Mouse (Mus musculus): Measurements from ENCODE around the gene Fbxw21. TPM values are rescaled to one million over a fixed set of nuclear protein-coding genes. Genes with fewer than 3 reads are reported as not detected.

Fbxw21 gene
- polyA plus RNA-seq, 1 experiment: not detected

- H3K27ac ChIP-seq (replicated peaks; ENCODE audit: low read depth, low read length): no peak overlapping the region
- no peak overlapping the region for H3K4me3 ChIP-seq (ENCODE audit: insufficient read depth, low read depth, low read length)
- no peaks in the 10 kb centered on the region; the same call in 1 of the 2 replicates for H3K4me1 ChIP-seq (ENCODE audit: control insufficient read depth, insufficient read depth, insufficient read length, low read length)
Observed at GRCm38 (mm10) chr9:109090446-109090845, 71.4 kb downstream of the Fbxw21 start.

Other genes starting within 250 kb of the Fbxw21 start
- gene Tmem89, start 247.4 kb downstream of the Fbxw21 start, polyA plus RNA-seq (2012; ENCODE audit: insufficient read depth, insufficient read length, missing spikeins): not detected in 2 replicates
- gene Uqcrc1, start 225.4 kb downstream of the Fbxw21 start, polyA plus RNA-seq (2012; ENCODE audit: insufficient read depth, insufficient read length, missing spikeins): 1,481 and 1,573 TPM in 2 replicates
- gene Col7a1, start 208.5 kb downstream of the Fbxw21 start, polyA plus RNA-seq (2012; ENCODE audit: insufficient read depth, insufficient read length, missing spikeins): 0.21 and 1.1 TPM in 2 replicates
- not detected in 2 replicates for gene Ucn2, start 176.0 kb downstream of the Fbxw21 start, polyA plus RNA-seq (2012; ENCODE audit: insufficient read depth, insufficient read length, missing spikeins)
- gene Pfkfb4, start 170.3 kb downstream of the Fbxw21 start, polyA plus RNA-seq (2012; ENCODE audit: insufficient read depth, insufficient read length, missing spikeins): 3.4 and 3.8 TPM in 2 replicates
- 30.4 and 48.6 TPM in 2 replicates for gene Shisa5, start 123.5 kb downstream of the Fbxw21 start, polyA plus RNA-seq (2012; ENCODE audit: insufficient read depth, insufficient read length, missing spikeins)
- gene Trex1, start 102.3 kb downstream of the Fbxw21 start, polyA plus RNA-seq (2012; ENCODE audit: insufficient read depth, insufficient read length, missing spikeins): 6.6 and 16.6 TPM in 2 replicates
- 3.6 and 4.8 TPM in 2 replicates for gene Atrip, start 87.9 kb downstream of the Fbxw21 start, polyA plus RNA-seq (2012; ENCODE audit: insufficient read depth, insufficient read length, missing spikeins)
- 10.8 and 14.4 TPM in 2 replicates for gene Ccdc51, start 79.5 kb downstream of the Fbxw21 start, polyA plus RNA-seq (2012; ENCODE audit: insufficient read depth, insufficient read length, missing spikeins)
- gene Tma7, start 79.5 kb downstream of the Fbxw21 start, polyA plus RNA-seq (2012; ENCODE audit: insufficient read depth, insufficient read length, missing spikeins): 232 and 572 TPM in 2 replicates
- gene Plxnb1, start 66.7 kb downstream of the Fbxw21 start, polyA plus RNA-seq (2012; ENCODE audit: insufficient read depth, insufficient read length, missing spikeins): not detected in 2 replicates
- not detected in 2 replicates for gene Fbxw13, start 33.9 kb upstream of the Fbxw21 start, polyA plus RNA-seq (2012; ENCODE audit: insufficient read depth, insufficient read length, missing spikeins)
- gene Fbxw20, start 72.7 kb upstream of the Fbxw21 start, polyA plus RNA-seq (2012; ENCODE audit: insufficient read depth, insufficient read length, missing spikeins): not detected in 2 replicates
- not detected in 2 replicates for gene Fbxw14, start 125.6 kb upstream of the Fbxw21 start, polyA plus RNA-seq (2012; ENCODE audit: insufficient read depth, insufficient read length, missing spikeins)
- gene Fbxw28, start 177.6 kb upstream of the Fbxw21 start, polyA plus RNA-seq (2012; ENCODE audit: insufficient read depth, insufficient read length, missing spikeins): not detected in 2 replicates
- gene Fbxw22, start 242.3 kb upstream of the Fbxw21 start, polyA plus RNA-seq (2012; ENCODE audit: insufficient read depth, insufficient read length, missing spikeins): not detected in 2 replicates